ENCODE assay signal across 30 mouse cellular contexts in the genomic region with DNA sequence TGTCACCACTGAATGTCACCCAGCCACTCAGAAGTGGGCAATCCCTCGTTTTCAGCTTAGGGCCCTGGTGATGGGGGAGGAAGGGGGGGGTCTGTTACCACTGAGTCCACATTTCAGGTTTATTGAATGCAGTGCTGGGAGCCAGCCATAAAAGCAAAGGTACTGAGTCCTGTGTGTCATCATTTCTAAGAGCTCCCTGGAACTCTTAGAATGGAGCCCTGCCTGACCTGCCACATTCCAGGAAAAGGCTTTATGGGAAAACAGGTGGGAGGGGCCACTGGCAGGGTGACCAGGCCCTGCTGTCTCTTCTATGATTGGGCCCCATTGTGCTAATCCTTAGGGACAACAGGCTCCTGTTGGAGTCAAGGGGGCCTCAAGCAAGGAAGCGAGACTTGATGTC. TPM values are rescaled to one million over a fixed set of nuclear protein-coding genes. Genes with fewer than 3 reads are reported as not detected.
"Had no signal": no experiment of that assay in that cellular context is flagged by ENCODE, and none has a peak within 500 bp of the region (broad histone marks: within the 10 kb centered on the region; RNA-seq: fewer than 3 reads in every experiment).

No protein-coding gene starts in this region.

- H3K27ac ChIP-seq: hindbrain, embryonic 14.5 days; hindbrain, postnatal 0 days; limb, embryonic 10.5 days; limb, embryonic 13.5 days; liver, embryonic 15.5 days; lung, embryonic 15.5 days; neural tube, embryonic 13.5 days; stomach, embryonic 15.5 days had no signal

- H3K9me3 ChIP-seq: limb, embryonic 10.5 days; limb, embryonic 13.5 days; liver, embryonic 15.5 days; lung, embryonic 15.5 days; neural tube, embryonic 13.5 days; stomach, embryonic 15.5 days had no signal

- H3K36me3 ChIP-seq: limb, embryonic 10.5 days; limb, embryonic 13.5 days; liver, embryonic 15.5 days; lung, embryonic 15.5 days; neural tube, embryonic 13.5 days; stomach, embryonic 15.5 days had no signal

- DNase-seq: kidney, adult 11 months; kidney, adult 9 months; kidney, postnatal 14 days; kidney, postnatal 4 days; midbrain, embryonic 14.5 days; retina, postnatal 1 day; right cerebral cortex, postnatal 25 days; spleen, adult 18-20 months; thymus, postnatal 25 days had no signal

- H3K4me3 ChIP-seq: limb, embryonic 10.5 days; limb, embryonic 13.5 days; liver, embryonic 15.5 days; lung, embryonic 15.5 days; myocyte; neural tube, embryonic 13.5 days; stomach, embryonic 15.5 days had no signal

- H3K4me2 ChIP-seq: hindbrain, embryonic 14.5 days; limb, embryonic 13.5 days; liver, embryonic 11.5 days; liver, embryonic 15.5 days; lung, embryonic 15.5 days; midbrain, embryonic 11.5 days; neural tube, embryonic 13.5 days; stomach, embryonic 15.5 days had no signal

- ATAC-seq: hindbrain, postnatal 0 days; inflammation-experienced regulatory T-cells, adult 6 months had no signal

- H3K4me1 ChIP-seq: limb, embryonic 13.5 days; liver, embryonic 15.5 days; lung, embryonic 15.5 days; stomach, embryonic 15.5 days had no signal

- H3K27me3 ChIP-seq: limb, embryonic 13.5 days; liver, embryonic 15.5 days; lung, embryonic 15.5 days; neural tube, embryonic 13.5 days; stomach, embryonic 15.5 days had no signal

- H3K9ac ChIP-seq: hindbrain, embryonic 14.5 days; limb, embryonic 13.5 days; liver, embryonic 15.5 days; lung, embryonic 15.5 days; neural tube, embryonic 13.5 days; stomach, embryonic 15.5 days had no signal

RNA-seq across cellular contexts. Expression of gene Serpina11, which starts 6.8 kb away (rescaled TPM):
- total RNA-seq: hindbrain, postnatal 0 days; layer of hippocampus, adult 18-20 months; layer of hippocampus, postnatal 14 days; left cerebral cortex, adult 18-20 months; left cerebral cortex, postnatal 25 days; megakaryocyte progenitor cell, adult 5-6 weeks; megakaryocyte-erythroid progenitor cell, adult 5-6 weeks had no signal
- polyA plus RNA-seq: hindbrain, embryonic 14.5 days; inflammation-experienced regulatory T-cells, adult 6 months; kidney, embryonic 16.5 days; limb, embryonic 10.5 days; limb, embryonic 13.5 days; lung, embryonic 15.5 days; midbrain, embryonic 11.5 days; midbrain, embryonic 14.5 days; neural tube, embryonic 13.5 days had no signal

RNA-seq across cellular contexts. Expression of gene Serpina9, which starts 17.0 kb away (rescaled TPM):
- total RNA-seq: hindbrain, postnatal 0 days; megakaryocyte progenitor cell, adult 5-6 weeks; megakaryocyte-erythroid progenitor cell, adult 5-6 weeks; monocyte, adult 5-6 weeks; neutrophil, adult 5-6 weeks had no signal
- polyA plus RNA-seq: hindbrain, embryonic 14.5 days; limb, embryonic 10.5 days; limb, embryonic 13.5 days; liver, embryonic 11.5 days; liver, embryonic 15.5 days; midbrain, embryonic 11.5 days; midbrain, embryonic 14.5 days; neural tube, embryonic 13.5 days; stomach, embryonic 15.5 days had no signal

RNA-seq across cellular contexts. Expression of gene Serpina1e, which starts 37.7 kb away (rescaled TPM):
- total RNA-seq: hindbrain, postnatal 0 days; layer of hippocampus, adult 18-20 months; layer of hippocampus, postnatal 14 days; left cerebral cortex, adult 18-20 months; left cerebral cortex, postnatal 25 days; megakaryocyte progenitor cell, adult 5-6 weeks; megakaryocyte-erythroid progenitor cell, adult 5-6 weeks; monocyte, adult 5-6 weeks; neutrophil, adult 5-6 weeks had no signal
- polyA plus RNA-seq: hindbrain, embryonic 14.5 days; hindbrain, postnatal 0 days; inflammation-experienced regulatory T-cells, adult 6 months; limb, embryonic 10.5 days; limb, embryonic 13.5 days; midbrain, embryonic 11.5 days; midbrain, embryonic 14.5 days; neural tube, embryonic 13.5 days had no signal

RNA-seq across cellular contexts. Expression of gene Serpina12, which starts 47.7 kb away (rescaled TPM):
- total RNA-seq: hindbrain, postnatal 0 days; layer of hippocampus, adult 18-20 months; layer of hippocampus, postnatal 14 days; left cerebral cortex, postnatal 25 days; megakaryocyte progenitor cell, adult 5-6 weeks; monocyte, adult 5-6 weeks; neutrophil, adult 5-6 weeks had no signal
- polyA plus RNA-seq: hindbrain, embryonic 14.5 days; hindbrain, postnatal 0 days; kidney, embryonic 16.5 days; limb, embryonic 10.5 days; limb, embryonic 13.5 days; liver, embryonic 11.5 days; lung, embryonic 15.5 days; midbrain, embryonic 11.5 days; midbrain, embryonic 14.5 days; neural tube, embryonic 13.5 days; stomach, embryonic 15.5 days had no signal
